In the genomic region with DNA sequence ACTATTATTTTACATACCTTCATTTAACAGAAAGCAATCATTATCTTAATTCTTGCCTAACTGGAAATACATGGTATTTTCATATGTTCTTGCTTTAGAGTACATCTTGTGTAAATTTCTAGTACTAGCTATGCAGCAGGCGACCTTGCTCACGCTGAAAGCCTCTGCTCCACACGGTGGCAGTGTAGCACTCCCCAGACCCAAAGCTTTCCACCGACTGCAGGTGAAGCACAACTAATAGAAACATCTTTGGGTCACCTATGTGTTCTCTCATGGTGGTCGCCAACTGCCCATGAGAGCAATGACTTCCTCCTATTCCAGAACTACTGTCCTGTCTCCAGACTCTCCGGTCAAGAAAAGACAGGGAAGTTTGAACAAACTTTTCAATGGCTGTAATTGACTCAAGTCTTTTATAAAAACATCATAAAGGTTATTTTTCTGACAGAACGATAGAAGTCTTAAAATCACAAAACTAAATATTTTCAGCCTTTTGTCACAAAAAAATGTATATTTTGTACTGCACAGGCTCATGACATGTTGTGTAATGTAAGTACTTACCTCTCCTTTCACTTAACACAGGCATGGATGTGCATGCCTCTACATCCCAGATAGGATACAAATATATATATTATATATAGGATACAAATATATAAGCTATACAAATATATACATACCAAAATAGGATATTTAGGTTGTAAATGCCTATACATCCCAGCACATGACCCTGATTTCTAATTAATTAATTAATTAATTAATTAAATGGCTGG, we compare ENCODE assay signal across 9 mouse cellular contexts. TPM values are rescaled to one million over a fixed set of nuclear protein-coding genes. Genes with fewer than 3 reads are reported as not detected.
A peak's percentile ranks its signal among the peaks of the same experiment; 100 is the strongest.
DNase-seq lines count a peak whose midpoint lies in the region; ATAC-seq and TF ChIP-seq lines count a peak whose summit lies in the region.
"Had no signal": no experiment of that assay in that cellular context is flagged by ENCODE, and none has a peak within 500 bp of the region (broad histone marks: within the 10 kb centered on the region; RNA-seq: fewer than 3 reads in every experiment).

No protein-coding gene starts in this region.

- peak; percentile 59 for TF ChIP-seq CTCF in E14TG2a.4 (conservative IDR thresholded peaks at IDR 0.05; ENCODE audit: low read length)
- TF ChIP-seq CTCF in bone marrow, adult 2 months (IDR thresholded peaks at IDR 0.05; ENCODE audit: control insufficient read depth, insufficient read depth, low read length) = peak; percentile 61

- peak; percentile 58; the same call in 1 of the 2 replicates for ATAC-seq in forebrain, embryonic 12.5 days (ENCODE audit: low FRiP score)
- peak; percentile 84; the same call in 1 of the 2 replicates for ATAC-seq in hindbrain, embryonic 15.5 days (ENCODE audit: low FRiP score, low read depth)
- peak; percentile 81 for ATAC-seq in megakaryocyte progenitor cell, adult 5-6 weeks (replicated peaks; ENCODE audit: poor library complexity)

- H3K9ac ChIP-seq in forebrain, embryonic 12.5 days = no peak overlapping the region
- no peak overlapping the region for H3K9ac ChIP-seq in hindbrain, embryonic 15.5 days
- H3K9ac ChIP-seq: embryonic facial prominence, embryonic 13.5 days had no signal

- DNase-seq in layer of hippocampus, postnatal 25 days (ENCODE audit: extremely low spot score in 1 of 2, low spot score in 1 of 2) = peak; percentile 29 to 69
- DNase-seq in right cerebral cortex, postnatal 10 days (ENCODE audit: low spot score in 2 of 2) = peak; percentile 69 to 78
- DNase-seq in yolk sac, embryonic 10.5 days (ENCODE audit: low spot score) = peak; percentile 44

- 25% methylated on average over 7 of the region's 7 CpGs for WGBS in bone marrow, adult 2 months
- 24% methylated on average over 7 of the region's 7 CpGs for WGBS in forebrain, embryonic 12.5 days
- 24% methylated on average over 7 of the region's 7 CpGs for whole genome bisulfite sequencing in hindbrain, embryonic 15.5 days

- no peak overlapping the region for H3K4me3 ChIP-seq in E14TG2a.4 (replicated peaks; ENCODE audit: low read length)
- H3K4me3 ChIP-seq in bone marrow, adult 2 months (replicated peaks; ENCODE audit: control insufficient read depth, low read depth, low read length) = no peak overlapping the region
- H3K4me3 ChIP-seq in forebrain, embryonic 12.5 days (replicated peaks) = no peak overlapping the region
- H3K4me3 ChIP-seq in hindbrain, embryonic 15.5 days = no peak overlapping the region
- H3K4me3 ChIP-seq: embryonic facial prominence, embryonic 13.5 days had no signal

- no peaks in the 10 kb centered on the region for H3K27me3 ChIP-seq in E14TG2a.4 (ENCODE audit: insufficient read depth, low read length)
- no peaks in the 10 kb centered on the region for H3K27me3 ChIP-seq in forebrain, embryonic 12.5 days
- H3K27me3 ChIP-seq in hindbrain, embryonic 15.5 days = no peaks in the 10 kb centered on the region
- H3K27me3 ChIP-seq: embryonic facial prominence, embryonic 13.5 days had no signal

- H3K4me1 ChIP-seq in E14TG2a.4 (replicated peaks; ENCODE audit: low read depth, low read length) = peaks cover 11% of the 10 kb centered on the region
- H3K4me1 ChIP-seq in bone marrow, adult 2 months (ENCODE audit: control insufficient read depth, insufficient read depth, low read length) = no peaks in the 10 kb centered on the region
- no peaks in the 10 kb centered on the region for H3K4me1 ChIP-seq in forebrain, embryonic 12.5 days
- no peaks in the 10 kb centered on the region for H3K4me1 ChIP-seq in hindbrain, embryonic 15.5 days (replicated peaks)
- H3K4me1 ChIP-seq: embryonic facial prominence, embryonic 13.5 days had no signal

- H3K4me2 ChIP-seq in forebrain, embryonic 12.5 days = no peak overlapping the region
- H3K4me2 ChIP-seq in hindbrain, embryonic 15.5 days = no peak overlapping the region
- H3K4me2 ChIP-seq: embryonic facial prominence, embryonic 13.5 days had no signal

- H3K9me3 ChIP-seq in E14TG2a.4 (ENCODE audit: low read length) = no peaks in the 10 kb centered on the region
- H3K9me3 ChIP-seq in forebrain, embryonic 12.5 days = no peaks in the 10 kb centered on the region
- H3K9me3 ChIP-seq in hindbrain, embryonic 15.5 days = no peaks in the 10 kb centered on the region
- H3K9me3 ChIP-seq: embryonic facial prominence, embryonic 13.5 days had no signal

- H3K27ac ChIP-seq in bone marrow, adult 2 months (ENCODE audit: control insufficient read depth, insufficient read depth, low read depth, low read length, poor library complexity) = no peak overlapping the region
- H3K27ac ChIP-seq in forebrain, embryonic 12.5 days = no peak overlapping the region
- no peak overlapping the region for H3K27ac ChIP-seq in hindbrain, embryonic 15.5 days (replicated peaks)
- H3K27ac ChIP-seq: embryonic facial prominence, embryonic 13.5 days had no signal

- no peaks in the 10 kb centered on the region for H3K36me3 ChIP-seq in E14TG2a.4 (ENCODE audit: insufficient read depth, low read length)
- no peaks in the 10 kb centered on the region for H3K36me3 ChIP-seq in forebrain, embryonic 12.5 days (replicated peaks)
- H3K36me3 ChIP-seq in hindbrain, embryonic 15.5 days = no peaks in the 10 kb centered on the region
- H3K36me3 ChIP-seq: embryonic facial prominence, embryonic 13.5 days had no signal

- TF ChIP-seq POLR2A in bone marrow, adult 2 months (IDR thresholded peaks at IDR 0.05; ENCODE audit: borderline replicate concordance, control insufficient read depth, low read depth, low read length) = no peak

RNA-seq across cellular contexts. Expression of gene Dcbld1, which starts 16.4 kb away (rescaled TPM):
- polyA plus RNA-seq in bone marrow, adult 2 months (2011; ENCODE audit: insufficient read depth, insufficient read length, low replicate concordance, missing spikeins) = 1.1 and 2.4 TPM in 2 replicates
- 24.5 and 30.7 TPM in 2 replicates for polyA plus RNA-seq in forebrain, embryonic 12.5 days (2016; fragmentation: Nextera tagmentation; extraction: Ambion mirVana)
- 20.0 and 22.2 TPM in 2 replicates for polyA plus RNA-seq in hindbrain, embryonic 15.5 days (2015; fragmentation: Nextera tagmentation; extraction: Ambion mirVana)
- 1 to 10 TPM; 6.2 to 7.9 TPM for total RNA-seq in layer of hippocampus, postnatal 25 days (2021)
- total RNA-seq in megakaryocyte progenitor cell, adult 5-6 weeks (2015) = 0.07 and 0.30 TPM in 2 replicates
- total RNA-seq in megakaryocyte progenitor cell, adult 5-6 weeks (2017) = 0.08 and 0.41 TPM in 2 replicates

RNA-seq across cellular contexts. Expression of gene Ros1, which starts 21.9 kb away (rescaled TPM):
- polyA plus RNA-seq in bone marrow, adult 2 months (2011; ENCODE audit: insufficient read depth, insufficient read length, low replicate concordance, missing spikeins) = not detected in 2 replicates
- polyA plus RNA-seq in forebrain, embryonic 12.5 days (2016; fragmentation: Nextera tagmentation; extraction: Ambion mirVana) = not detected in 2 replicates
- polyA plus RNA-seq in hindbrain, embryonic 15.5 days (2015; fragmentation: Nextera tagmentation; extraction: Ambion mirVana) = not detected in 2 replicates
- not detected for total RNA-seq in layer of hippocampus, postnatal 25 days (2021)
- total RNA-seq in megakaryocyte progenitor cell, adult 5-6 weeks (2015) = not detected in 2 replicates
- not detected in 2 replicates for total RNA-seq in megakaryocyte progenitor cell, adult 5-6 weeks (2017)
- polyA plus RNA-seq: embryonic facial prominence, embryonic 13.5 days had no signal
